Mouse (Mus musculus): ENCODE measurements around the gene St3gal3.

- no peak for TF ChIP-seq CTCF (IDR thresholded peaks at IDR 0.05; ENCODE audit: low read depth, low read length)
- no peak for TF ChIP-seq POLR2A (IDR thresholded peaks at IDR 0.05; ENCODE audit: extremely low read depth, insufficient read depth, low read length)
Observed at GRCm38 (mm10) chr4:118000605-118001208, 134.0 kb downstream of the St3gal3 start.

Measured in liver, adult 2 months (tissue).